11 mouse cellular contexts compared by ENCODE assay signal in genomic region chr9:116340952-116341351, GRCm38 (mm10).
A peak's percentile ranks its signal among the peaks of the same experiment; 100 is the strongest.
DNase-seq lines count a peak whose midpoint lies in the region; ATAC-seq and TF ChIP-seq lines count a peak whose summit lies in the region.
"Had no signal": no experiment of that assay in that cellular context is flagged by ENCODE, and none has a peak within 500 bp of the region (broad histone marks: within the 10 kb centered on the region; RNA-seq: fewer than 3 reads in every experiment).

No protein-coding gene starts in this region.

- no peaks in the 10 kb centered on the region for H3K4me1 ChIP-seq in intestine, postnatal 0 days (replicated peaks; ENCODE audit: control insufficient read depth, insufficient read depth, low read length)
- no peaks in the 10 kb centered on the region for H3K4me1 ChIP-seq in intestine, embryonic 15.5 days (replicated peaks)
- H3K4me1 ChIP-seq in midbrain, embryonic 11.5 days (ENCODE audit: control insufficient read depth, insufficient read depth, low read length): no peaks in the 10 kb centered on the region
- H3K4me1 ChIP-seq: embryonic facial prominence, embryonic 13.5 days; heart, embryonic 15.5 days; limb, embryonic 10.5 days had no signal

- peak; percentile 16 for DNase-seq in right cerebral cortex, postnatal 14 days
- DNase-seq in right cerebral cortex, postnatal 36 days (ENCODE audit: low spot score in 2 of 2): no peak
- peak; percentile 32 for DNase-seq in NIH3T3 (ENCODE audit: low read depth)
- peak; percentile 42 to 55 for DNase-seq in thymus, postnatal 36 days
- no peak for DNase-seq in midbrain, embryonic 11.5 days (ENCODE audit: low spot score, missing footprints)

- peak; percentile 67 for TF ChIP-seq CTCF in intestine, postnatal 0 days (IDR thresholded peaks at IDR 0.05; ENCODE audit: low read depth)

- no peaks in the 10 kb centered on the region for H3K36me3 ChIP-seq in intestine, postnatal 0 days (ENCODE audit: control insufficient read depth, insufficient read depth)
- no peaks in the 10 kb centered on the region for H3K36me3 ChIP-seq in intestine, embryonic 15.5 days
- H3K36me3 ChIP-seq in midbrain, embryonic 11.5 days (ENCODE audit: control insufficient read depth, insufficient read depth, low read length): no peaks in the 10 kb centered on the region
- H3K36me3 ChIP-seq: embryonic facial prominence, embryonic 13.5 days; heart, embryonic 15.5 days; limb, embryonic 10.5 days had no signal

- H3K9ac ChIP-seq in intestine, postnatal 0 days (ENCODE audit: low read depth, low read length): no peak overlapping the region
- H3K9ac ChIP-seq in intestine, embryonic 15.5 days: no peak overlapping the region
- no peak overlapping the region for H3K9ac ChIP-seq in midbrain, embryonic 11.5 days (ENCODE audit: low read length)
- H3K9ac ChIP-seq: embryonic facial prominence, embryonic 13.5 days; heart, embryonic 15.5 days had no signal

- H3K9me3 ChIP-seq in intestine, postnatal 0 days (ENCODE audit: control insufficient read depth): no peaks in the 10 kb centered on the region
- no peaks in the 10 kb centered on the region for H3K9me3 ChIP-seq in intestine, embryonic 15.5 days
- H3K9me3 ChIP-seq in midbrain, embryonic 11.5 days (ENCODE audit: control insufficient read depth, low read length): no peaks in the 10 kb centered on the region
- H3K9me3 ChIP-seq: embryonic facial prominence, embryonic 13.5 days; limb, embryonic 10.5 days had no signal

- no peak overlapping the region for H3K27ac ChIP-seq in intestine, postnatal 0 days (ENCODE audit: low read depth, low read length)
- no peak overlapping the region for H3K27ac ChIP-seq in intestine, embryonic 15.5 days
- no peak overlapping the region for H3K27ac ChIP-seq in midbrain, embryonic 11.5 days (ENCODE audit: low read depth, low read length)
- H3K27ac ChIP-seq: embryonic facial prominence, embryonic 13.5 days; heart, embryonic 15.5 days; limb, embryonic 10.5 days had no signal

- H3K27me3 ChIP-seq in intestine, postnatal 0 days (replicated peaks; ENCODE audit: control insufficient read depth, insufficient read depth, low read length): no peaks in the 10 kb centered on the region
- no peaks in the 10 kb centered on the region for H3K27me3 ChIP-seq in intestine, embryonic 15.5 days (replicated peaks)
- no peaks in the 10 kb centered on the region for H3K27me3 ChIP-seq in midbrain, embryonic 11.5 days (ENCODE audit: control insufficient read depth, insufficient read depth, low read length)
- H3K27me3 ChIP-seq: embryonic facial prominence, embryonic 13.5 days; heart, embryonic 15.5 days; megakaryocyte, embryonic 14.5 days had no signal

- H3K4me3 ChIP-seq in intestine, postnatal 0 days (ENCODE audit: low read depth, low read length): no peak overlapping the region
- H3K4me3 ChIP-seq in intestine, embryonic 15.5 days (replicated peaks): no peak overlapping the region
- H3K4me3 ChIP-seq in midbrain, embryonic 11.5 days (ENCODE audit: low read depth, low read length): no peak overlapping the region
- H3K4me3 ChIP-seq: embryonic facial prominence, embryonic 13.5 days; heart, embryonic 15.5 days; limb, embryonic 10.5 days; megakaryocyte, embryonic 14.5 days had no signal

- ATAC-seq in intestine, postnatal 0 days: no peak
- no peak for ATAC-seq in intestine, embryonic 15.5 days
- no peak for ATAC-seq in midbrain, embryonic 11.5 days (ENCODE audit: low FRiP score)

- no peak overlapping the region for H3K4me2 ChIP-seq in intestine, postnatal 0 days (replicated peaks; ENCODE audit: low read depth)
- H3K4me2 ChIP-seq in intestine, embryonic 15.5 days (replicated peaks): no peak overlapping the region
- H3K4me2 ChIP-seq in midbrain, embryonic 11.5 days: no peak overlapping the region
- H3K4me2 ChIP-seq: embryonic facial prominence, embryonic 13.5 days; heart, embryonic 15.5 days had no signal

Comparison
In these comparisons a context has a peak if more than half of its experiments do, and no peak if none do; other contexts are left out.
1. DNase-seq: peak in right cerebral cortex, postnatal 14 days (single experiment), NIH3T3 (single experiment) and thymus, postnatal 36 days (2 of 2); none in right cerebral cortex, postnatal 36 days (0 of 2) and midbrain, embryonic 11.5 days (single experiment).